Mouse (Mus musculus) brain, embryonic 14.5 days (tissue): Measurements from ENCODE around the gene Klf5.

ENCODE experiments used
- CTCF ChIP-seq: fragments of 200-500 bp; IDR thresholded peaks from 2 replicates; pipeline ENCODE4 v1.5.1; 2012; ENCODE audit warnings: inconsistent platforms, mild to moderate bottlenecking, moderate library complexity, borderline replicate concordance; ENCODE audit not compliant: insufficient read depth, insufficient read length; ENCODE audit errors: extremely low read depth
- POLR2A ChIP-seq: fragments of 200-500 bp; IDR thresholded peaks from 2 replicates; pipeline ENCODE4 v1.6.1; 2012; ENCODE audit warnings: mild to moderate bottlenecking, inconsistent platforms, borderline replicate concordance; ENCODE audit not compliant: poor library complexity, insufficient read depth, insufficient read length, severe bottlenecking; ENCODE audit errors: extremely low read depth

DNA sequence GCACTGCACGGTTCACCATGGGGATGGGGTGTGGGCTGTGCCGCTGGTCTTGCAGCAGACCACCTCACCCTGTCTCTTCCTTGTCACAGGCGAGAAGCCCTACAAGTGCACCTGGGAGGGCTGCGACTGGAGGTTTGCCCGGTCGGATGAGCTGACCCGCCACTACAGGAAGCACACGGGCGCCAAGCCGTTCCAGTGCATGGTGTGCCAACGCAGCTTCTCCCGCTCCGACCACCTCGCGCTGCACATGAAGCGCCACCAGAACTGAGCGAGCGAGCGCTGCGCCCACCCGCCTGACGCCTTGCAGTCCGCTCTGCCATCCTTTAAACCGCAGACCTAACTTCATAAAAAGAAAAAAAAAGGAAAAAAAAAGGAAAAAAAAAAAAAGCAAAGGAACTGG, 14.6 kb downstream of the Klf5 start:
- TF ChIP-seq CTCF (no peak), POLR2A (no peak)
